Mouse (Mus musculus): ENCODE results near the gene Plekha4. TPM values are rescaled to one million over a fixed set of nuclear protein-coding genes. Genes with fewer than 3 reads are reported as not detected.

Plekha4 gene
- polyA plus RNA-seq, 1 experiment, result 3.3 TPM

DNA sequence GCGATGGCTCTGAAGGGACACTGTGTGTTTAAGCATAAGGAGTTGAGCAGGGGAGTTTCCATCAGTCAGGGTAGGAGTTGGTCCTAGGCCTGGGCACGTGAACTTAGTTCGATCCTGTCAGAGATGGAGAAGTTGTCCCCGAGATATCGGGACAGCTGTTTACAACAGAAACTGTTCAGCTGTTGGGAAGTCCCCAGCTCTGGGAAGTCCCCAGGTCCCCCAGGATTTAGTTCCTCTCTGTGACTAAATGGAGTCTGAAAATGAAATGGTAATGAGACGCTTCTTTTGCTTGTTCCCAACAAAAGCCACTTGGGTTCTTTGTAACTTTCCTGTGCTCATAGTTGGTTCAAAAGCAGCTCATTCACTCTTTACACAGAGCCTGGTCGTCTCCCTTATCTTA, 65.8 kb downstream of the Plekha4 start:
- Histone ChIP-seq H3K4me1 (ENCODE audit: control insufficient read depth, insufficient read depth, insufficient read length, low read length) (no peaks in the 10 kb centered on the region), H3K4me3 (ENCODE audit: insufficient read depth, low read depth, low read length) (no peak overlapping the region), H3K27ac (replicated peaks; ENCODE audit: low read depth, low read length) (peak overlapping the region; percentile 51; the same call in 1 of the 2 replicates)

DNA sequence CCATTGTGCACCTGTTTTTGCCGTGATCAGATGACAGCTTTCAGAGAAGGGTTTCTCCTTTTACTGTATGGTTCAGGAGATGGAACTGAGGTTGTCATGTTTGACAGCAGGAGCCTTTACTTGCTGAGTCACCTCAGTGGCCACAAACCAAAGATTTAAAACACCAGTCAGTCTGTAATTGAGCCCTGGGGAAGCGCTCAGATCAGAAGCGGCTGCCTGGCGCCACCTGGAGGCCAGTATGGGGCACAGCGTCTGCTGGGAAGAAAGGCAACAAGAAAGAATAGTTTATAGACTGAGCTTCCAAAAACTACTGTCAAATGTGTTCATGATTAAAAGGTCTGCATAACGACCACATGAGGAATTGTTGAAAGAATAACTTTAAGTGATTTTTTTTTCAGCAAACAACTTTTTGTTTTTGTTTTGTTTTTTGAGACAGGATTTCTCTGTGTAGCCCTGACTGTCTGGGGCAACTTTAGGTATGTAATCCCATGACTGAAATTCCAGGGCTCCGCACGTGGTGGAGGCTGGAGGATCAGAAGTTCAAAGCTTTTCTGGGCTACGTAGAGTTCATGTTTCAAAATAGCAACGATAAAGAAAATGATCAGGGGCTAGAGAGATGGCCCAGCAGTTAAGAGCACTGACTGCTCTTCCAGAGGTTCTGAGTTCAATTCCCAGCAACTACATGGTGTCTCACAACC, 67.1 kb downstream of the Plekha4 start:
- H3K4me1 ChIP-seq (ENCODE audit: control insufficient read depth, insufficient read depth, insufficient read length, low read length), result no peaks in the 10 kb centered on the region
- H3K27ac ChIP-seq (replicated peaks; ENCODE audit: low read depth, low read length), result no peak overlapping the region
- no peak overlapping the region for H3K4me3 ChIP-seq (ENCODE audit: insufficient read depth, low read depth, low read length)

DNA sequence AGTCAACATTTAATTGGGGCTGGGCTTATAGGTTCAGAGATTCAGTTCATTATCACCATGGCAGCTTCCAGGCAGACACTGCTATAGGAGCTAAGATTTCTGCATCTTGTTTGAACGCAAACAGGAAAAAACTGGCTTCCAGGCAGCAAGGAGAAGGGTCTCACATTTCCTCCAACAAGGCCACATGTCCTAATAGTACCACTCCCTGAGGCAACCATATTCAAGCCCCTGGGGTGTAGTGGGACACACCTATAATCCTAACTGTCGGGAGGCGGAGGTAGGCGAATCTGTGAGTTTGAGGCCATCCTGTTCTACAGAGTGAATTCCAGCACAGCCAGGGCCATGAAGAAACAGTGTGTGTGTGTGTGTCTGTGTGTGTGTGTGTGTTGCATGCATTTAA, 69.0 kb downstream of the Plekha4 start:
- no peak overlapping the region for H3K27ac ChIP-seq (replicated peaks; ENCODE audit: low read depth, low read length)
- H3K4me3 ChIP-seq (ENCODE audit: insufficient read depth, low read depth, low read length), result no peak overlapping the region
- H3K4me1 ChIP-seq (ENCODE audit: control insufficient read depth, insufficient read depth, insufficient read length, low read length), result no peaks in the 10 kb centered on the region

DNA sequence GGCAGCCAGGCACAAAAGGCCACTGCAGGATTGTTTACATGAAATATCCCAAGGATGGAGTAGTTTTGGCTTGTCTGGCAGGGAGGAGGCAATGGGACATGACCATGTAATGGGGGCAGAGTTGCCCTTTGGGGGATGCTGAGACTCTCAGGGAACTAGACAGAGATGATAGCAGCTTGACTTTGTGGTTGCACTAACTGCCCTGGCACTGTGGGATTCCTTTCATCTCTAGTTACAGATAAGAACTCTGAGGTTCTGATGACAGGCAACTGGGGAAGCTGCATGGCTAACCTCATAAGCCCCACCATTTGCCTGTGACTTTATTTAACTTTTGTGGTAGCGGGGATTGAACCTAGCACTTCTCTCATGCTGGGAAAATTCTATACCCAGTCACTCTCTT, 70.0 kb downstream of the Plekha4 start:
- H3K4me1 ChIP-seq (ENCODE audit: control insufficient read depth, insufficient read depth, insufficient read length, low read length), result no peaks in the 10 kb centered on the region
- no peak overlapping the region for H3K4me3 ChIP-seq (ENCODE audit: insufficient read depth, low read depth, low read length)

DNA sequence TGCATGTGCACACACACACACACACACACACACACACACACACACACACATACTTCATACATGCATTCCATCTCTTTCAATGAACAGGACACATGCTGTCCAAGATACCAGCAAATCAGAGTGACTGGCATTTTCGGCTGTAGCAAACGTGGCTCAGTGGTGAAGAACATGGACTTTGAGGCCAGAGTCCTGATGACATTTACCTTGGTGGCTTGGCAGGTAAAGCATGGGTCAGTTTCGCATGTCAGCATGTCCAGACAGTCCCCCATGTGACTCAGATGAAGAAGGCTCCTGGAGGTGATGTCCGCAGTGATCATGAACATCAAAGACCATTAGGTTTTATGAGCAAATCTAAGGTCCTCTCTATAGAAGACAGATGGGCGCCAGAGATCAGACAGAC, 70.9 kb downstream of the Plekha4 start:
- no peaks in the 10 kb centered on the region for H3K4me1 ChIP-seq (ENCODE audit: control insufficient read depth, insufficient read depth, insufficient read length, low read length)
- H3K27ac ChIP-seq (replicated peaks; ENCODE audit: low read depth, low read length), result no peak overlapping the region
- no peak overlapping the region for H3K4me3 ChIP-seq (ENCODE audit: insufficient read depth, low read depth, low read length)

More for the DNA sequence above, 70.0 kb downstream of the Plekha4 start:
- H3K27ac ChIP-seq (replicated peaks; ENCODE audit: low read depth, low read length), result no peak overlapping the region

DNA sequence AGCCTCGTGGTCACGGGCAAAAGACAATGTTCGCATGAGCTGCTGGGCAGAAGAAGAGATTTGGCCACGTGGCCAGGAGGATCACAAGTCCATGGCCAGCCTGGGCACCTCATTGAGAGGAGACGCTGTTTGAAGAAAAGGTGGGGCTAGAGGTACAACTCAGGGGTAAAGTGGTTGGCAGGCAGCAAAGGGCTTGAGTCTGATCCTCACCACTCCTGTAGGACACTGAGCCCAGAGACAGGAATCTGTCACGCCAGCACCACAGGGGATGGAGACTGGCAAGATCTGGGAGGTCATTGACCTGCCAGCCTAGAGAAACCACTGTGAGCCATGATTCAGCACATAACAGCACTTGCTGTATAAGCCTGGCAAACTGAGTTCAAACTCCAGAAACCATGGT, 71.4 kb downstream of the Plekha4 start:
- no peaks in the 10 kb centered on the region for H3K4me1 ChIP-seq (ENCODE audit: control insufficient read depth, insufficient read depth, insufficient read length, low read length)
- no peak overlapping the region for H3K27ac ChIP-seq (replicated peaks; ENCODE audit: low read depth, low read length)
- no peak overlapping the region for H3K4me3 ChIP-seq (ENCODE audit: insufficient read depth, low read depth, low read length)

DNA sequence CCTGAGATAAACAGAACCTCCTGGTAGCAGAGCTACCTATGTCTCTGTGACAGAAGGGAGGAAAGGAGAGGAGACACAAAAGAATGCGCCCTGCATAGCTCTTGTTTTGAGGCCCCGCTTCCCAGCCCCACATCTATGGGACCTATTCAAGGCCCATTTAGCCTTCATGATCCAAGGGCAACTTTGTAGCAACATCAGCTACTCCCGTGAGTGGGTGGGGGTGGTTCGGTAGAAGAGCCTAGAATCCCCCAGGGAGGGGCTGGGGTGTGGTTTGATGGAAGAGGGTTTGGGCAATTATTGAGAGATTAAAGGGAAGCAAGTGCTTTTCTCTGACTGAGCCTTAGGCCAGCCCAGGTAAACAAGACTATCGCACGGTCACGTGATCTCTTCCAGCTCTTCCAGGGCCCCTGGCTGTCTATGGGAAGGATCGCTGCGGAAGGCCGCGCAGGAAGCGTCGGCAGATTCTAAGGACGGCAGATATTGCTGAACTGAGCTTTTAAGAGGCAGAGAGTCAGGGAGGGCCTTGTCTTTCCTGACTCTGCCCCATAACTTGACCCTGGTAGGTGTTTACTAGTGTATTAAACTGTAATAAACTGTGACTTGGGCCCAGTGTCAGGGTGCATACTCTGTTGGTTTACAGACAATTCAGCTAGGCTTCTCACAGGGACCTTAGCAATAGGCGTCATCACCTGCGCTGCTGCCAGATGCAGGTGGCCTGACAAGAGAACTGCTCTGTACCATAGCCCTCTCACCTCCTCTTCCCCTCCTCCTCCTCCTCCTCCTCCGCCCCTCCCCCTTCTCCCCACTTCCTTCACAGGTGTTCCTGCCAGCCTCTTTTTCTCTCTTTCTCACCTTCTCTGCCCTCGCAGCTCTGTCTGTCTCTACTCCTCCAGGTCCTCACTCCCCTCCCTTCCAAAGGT, 73.1 kb downstream of the Plekha4 start:
- Histone ChIP-seq H3K4me1 (ENCODE audit: control insufficient read depth, insufficient read depth, insufficient read length, low read length) (no peaks in the 10 kb centered on the region), H3K27ac (replicated peaks; ENCODE audit: low read depth, low read length) (no peak overlapping the region), H3K4me3 (ENCODE audit: insufficient read depth, low read depth, low read length) (no peak overlapping the region)

Other genes starting within 250 kb of the Plekha4 start
- gene Slc6a21, start 248.8 kb upstream of the Plekha4 start, polyA plus RNA-seq (2012; ENCODE audit: insufficient read depth, insufficient read length, missing spikeins), result not detected in 2 replicates
- 4.0 and 5.0 TPM in 2 replicates for gene Trpm4, start 192.6 kb upstream of the Plekha4 start, polyA plus RNA-seq (2012; ENCODE audit: insufficient read depth, insufficient read length, missing spikeins)
- gene Hrc, start 191.0 kb upstream of the Plekha4 start, polyA plus RNA-seq (2012; ENCODE audit: insufficient read depth, insufficient read length, missing spikeins), result 8.1 and 16.2 TPM in 2 replicates
- gene Ppfia3, start 159.3 kb upstream of the Plekha4 start, polyA plus RNA-seq (2012; ENCODE audit: insufficient read depth, insufficient read length, missing spikeins), result not detected in 2 replicates
- gene Lin7b, start 155.7 kb upstream of the Plekha4 start, polyA plus RNA-seq (2012; ENCODE audit: insufficient read depth, insufficient read length, missing spikeins), result not detected in 2 replicates
- 69.0 and 82.7 TPM in 2 replicates for gene Snrnp70, start 130.6 kb upstream of the Plekha4 start, polyA plus RNA-seq (2012; ENCODE audit: insufficient read depth, insufficient read length, missing spikeins)
- gene Kcna7, start 120.7 kb upstream of the Plekha4 start, polyA plus RNA-seq (2012; ENCODE audit: insufficient read depth, insufficient read length, missing spikeins), result 1.0 TPM in 1 of 2 replicates, not detected in the other
- not detected in 2 replicates for gene Ntf5, start 112.6 kb upstream of the Plekha4 start, polyA plus RNA-seq (2012; ENCODE audit: insufficient read depth, insufficient read length, missing spikeins)
- not detected in 2 replicates for gene Lhb, start 105.5 kb upstream of the Plekha4 start, polyA plus RNA-seq (2012; ENCODE audit: insufficient read depth, insufficient read length, missing spikeins)
- 90.6 and 112 TPM in 2 replicates for gene Gys1, start 91.5 kb upstream of the Plekha4 start, polyA plus RNA-seq (2012; ENCODE audit: insufficient read depth, insufficient read length, missing spikeins)
- gene Ruvbl2, start 88.2 kb upstream of the Plekha4 start, polyA plus RNA-seq (2012; ENCODE audit: insufficient read depth, insufficient read length, missing spikeins), result 75.4 and 79.6 TPM in 2 replicates
- gene Ftl1, start 66.4 kb upstream of the Plekha4 start, polyA plus RNA-seq (2012; ENCODE audit: insufficient read depth, insufficient read length, missing spikeins), result 1,179 and 1,214 TPM in 2 replicates
- 20.1 and 26.9 TPM in 2 replicates for gene Bax, start 59.4 kb upstream of the Plekha4 start, polyA plus RNA-seq (2012; ENCODE audit: insufficient read depth, insufficient read length, missing spikeins)
- not detected in 2 replicates for gene Tulp2, start 44.5 kb upstream of the Plekha4 start, polyA plus RNA-seq (2012; ENCODE audit: insufficient read depth, insufficient read length, missing spikeins)
- gene Gm45808, start 39.5 kb upstream of the Plekha4 start, polyA plus RNA-seq (2012; ENCODE audit: insufficient read depth, insufficient read length, missing spikeins), result 6.9 TPM in 1 of 2 replicates, not detected in the other
- gene Dhdh, start 37.5 kb upstream of the Plekha4 start, polyA plus RNA-seq (2012; ENCODE audit: insufficient read depth, insufficient read length, missing spikeins), result 145 and 190 TPM in 2 replicates
- 78.6 and 108 TPM in 2 replicates for gene Nucb1, start 15.9 kb upstream of the Plekha4 start, polyA plus RNA-seq (2012; ENCODE audit: insufficient read depth, insufficient read length, missing spikeins)
- gene Ppp1r15a, start 62 bp upstream of the Plekha4 start, polyA plus RNA-seq (2012; ENCODE audit: insufficient read depth, insufficient read length, missing spikeins), result 12.6 and 24.6 TPM in 2 replicates
- gene Hsd17b14, start 28.6 kb downstream of the Plekha4 start, polyA plus RNA-seq (2012; ENCODE audit: insufficient read depth, insufficient read length, missing spikeins), result not detected in 2 replicates
- 82.0 and 135 TPM in 2 replicates for gene Bcat2, start 43.8 kb downstream of the Plekha4 start, polyA plus RNA-seq (2012; ENCODE audit: insufficient read depth, insufficient read length, missing spikeins)
- gene Fgf21, start 89.2 kb downstream of the Plekha4 start, polyA plus RNA-seq (2012; ENCODE audit: insufficient read depth, insufficient read length, missing spikeins), result 2.0 TPM in 1 of 2 replicates, not detected in the other
- gene Fut1, start 91.0 kb downstream of the Plekha4 start, polyA plus RNA-seq (2012; ENCODE audit: insufficient read depth, insufficient read length, missing spikeins), result not detected in 2 replicates
- gene Izumo1, start 95.5 kb downstream of the Plekha4 start, polyA plus RNA-seq (2012; ENCODE audit: insufficient read depth, insufficient read length, missing spikeins), result 0.63 TPM in 1 of 2 replicates, not detected in the other
- gene Rasip1, start 101.2 kb downstream of the Plekha4 start, polyA plus RNA-seq (2012; ENCODE audit: insufficient read depth, insufficient read length, missing spikeins), result 4.3 and 9.3 TPM in 2 replicates
- 1.5 TPM in 1 of 2 replicates, not detected in the other for gene Mamstr, start 113.6 kb downstream of the Plekha4 start, polyA plus RNA-seq (2012; ENCODE audit: insufficient read depth, insufficient read length, missing spikeins)
- not detected in 2 replicates for gene Fut2, start 140.1 kb downstream of the Plekha4 start, polyA plus RNA-seq (2012; ENCODE audit: insufficient read depth, insufficient read length, missing spikeins)
- not detected in 2 replicates for gene Ntn5, start 157.7 kb downstream of the Plekha4 start, polyA plus RNA-seq (2012; ENCODE audit: insufficient read depth, insufficient read length, missing spikeins)
- gene Sec1, start 168.1 kb downstream of the Plekha4 start, polyA plus RNA-seq (2012; ENCODE audit: insufficient read depth, insufficient read length, missing spikeins), result not detected in 2 replicates
- gene Car11, start 173.5 kb downstream of the Plekha4 start, polyA plus RNA-seq (2012; ENCODE audit: insufficient read depth, insufficient read length, missing spikeins), result 12.1 and 17.1 TPM in 2 replicates
- gene Dbp, start 178.8 kb downstream of the Plekha4 start, polyA plus RNA-seq (2012; ENCODE audit: insufficient read depth, insufficient read length, missing spikeins), result 23.3 and 31.5 TPM in 2 replicates
- 445 and 504 TPM in 2 replicates for gene Rpl18, start 189.1 kb downstream of the Plekha4 start, polyA plus RNA-seq (2012; ENCODE audit: insufficient read depth, insufficient read length, missing spikeins)
- gene Sphk2, start 191.7 kb downstream of the Plekha4 start, polyA plus RNA-seq (2012; ENCODE audit: insufficient read depth, insufficient read length, missing spikeins), result 9.2 and 9.9 TPM in 2 replicates
- gene Fam83e, start 194.9 kb downstream of the Plekha4 start, polyA plus RNA-seq (2012; ENCODE audit: insufficient read depth, insufficient read length, missing spikeins), result not detected in 2 replicates
- not detected in 2 replicates for gene Spaca4, start 199.5 kb downstream of the Plekha4 start, polyA plus RNA-seq (2012; ENCODE audit: insufficient read depth, insufficient read length, missing spikeins)

Data from brown adipose tissue, adult 24 weeks (tissue).